ENCODE assay signal across 9 mouse cellular contexts in genomic region chr2:102943983-102944382, GRCm38 (mm10). TPM values are rescaled to one million over a fixed set of nuclear protein-coding genes. Genes with fewer than 3 reads are reported as not detected.
DNase-seq lines count a peak whose midpoint lies in the region; ATAC-seq and TF ChIP-seq lines count a peak whose summit lies in the region.
"Had no signal": no experiment of that assay in that cellular context is flagged by ENCODE, and none has a peak within 500 bp of the region (broad histone marks: within the 10 kb centered on the region; RNA-seq: fewer than 3 reads in every experiment).

No protein-coding gene starts in this region.

- no peaks in the 10 kb centered on the region for H3K9me3 ChIP-seq in heart, embryonic 11.5 days (replicated peaks; ENCODE audit: control insufficient read depth, low read length)
- H3K9me3 ChIP-seq in limb, embryonic 13.5 days, result no peaks in the 10 kb centered on the region
- no peaks in the 10 kb centered on the region for H3K9me3 ChIP-seq in midbrain, embryonic 16.5 days (replicated peaks; ENCODE audit: control insufficient read depth, low read length, poor library complexity, severe bottlenecking)
- H3K9me3 ChIP-seq: G1E had no signal

- no peak overlapping the region for H3K9ac ChIP-seq in heart, embryonic 11.5 days (ENCODE audit: low read depth, low read length)
- no peak overlapping the region for H3K9ac ChIP-seq in limb, embryonic 13.5 days
- no peak overlapping the region for H3K9ac ChIP-seq in midbrain, embryonic 16.5 days (ENCODE audit: low read depth, low read length)

- H3K4me3 ChIP-seq in kidney, adult 2 months (ENCODE audit: insufficient read depth, low read depth, low read length), result no peak overlapping the region
- H3K4me3 ChIP-seq in heart, embryonic 11.5 days (ENCODE audit: low read depth, low read length), result no peak overlapping the region
- H3K4me3 ChIP-seq in limb, embryonic 13.5 days, result no peak overlapping the region
- no peak overlapping the region for H3K4me3 ChIP-seq in midbrain, embryonic 16.5 days (ENCODE audit: low read depth, low read length)

- H3K36me3 ChIP-seq in kidney, adult 2 months (ENCODE audit: control insufficient read depth, insufficient read depth, low read length), result no peaks in the 10 kb centered on the region
- no peaks in the 10 kb centered on the region for H3K36me3 ChIP-seq in heart, embryonic 11.5 days (ENCODE audit: control insufficient read depth, insufficient read depth, low read length)
- H3K36me3 ChIP-seq in limb, embryonic 13.5 days, result no peaks in the 10 kb centered on the region
- no peaks in the 10 kb centered on the region for H3K36me3 ChIP-seq in midbrain, embryonic 16.5 days (ENCODE audit: control insufficient read depth, insufficient read depth, low read length)
- H3K36me3 ChIP-seq: G1E had no signal

- peak; percentile 19 for DNase-seq in kidney, adult 2 months
- DNase-seq in kidney, adult 11 months, result no peak
- no peak for DNase-seq in cerebellum, postnatal 25 days
- no peak for DNase-seq in thymus, postnatal 36 days

- H3K4me1 ChIP-seq in kidney, adult 2 months (ENCODE audit: control insufficient read depth, insufficient read depth, low read length), result no peaks in the 10 kb centered on the region
- H3K4me1 ChIP-seq in heart, embryonic 11.5 days (ENCODE audit: control insufficient read depth, insufficient read depth, low read length), result no peaks in the 10 kb centered on the region
- H3K4me1 ChIP-seq in limb, embryonic 13.5 days, result peaks cover 27% of the 10 kb centered on the region
- H3K4me1 ChIP-seq in midbrain, embryonic 16.5 days (ENCODE audit: control insufficient read depth, insufficient read depth, low read length), result peaks cover 14% of the 10 kb centered on the region

- H3K27ac ChIP-seq in kidney, adult 2 months (ENCODE audit: insufficient read depth, low read depth, low read length), result no peak overlapping the region
- H3K27ac ChIP-seq in heart, embryonic 11.5 days (ENCODE audit: low read depth, low read length), result peak overlapping the region; percentile 15; the same call in 1 of the 2 replicates
- H3K27ac ChIP-seq in limb, embryonic 13.5 days, result no peak overlapping the region; the same call in 1 of the 2 replicates
- H3K27ac ChIP-seq in midbrain, embryonic 16.5 days (ENCODE audit: low read length), result no peak overlapping the region

- peak; percentile 85 for ATAC-seq in common myeloid progenitor, adult 5-6 weeks (replicated peaks; ENCODE audit: low read depth, poor library complexity, severe bottlenecking)
- ATAC-seq in heart, embryonic 11.5 days (replicated peaks; ENCODE audit: insufficient number of reproducible peaks, low FRiP score, low TSS enrichment), result no peak; the same call in 1 of the 2 replicates
- ATAC-seq in limb, embryonic 13.5 days (ENCODE audit: low FRiP score, low read depth), result peak; percentile 86; the same call in 1 of the 2 replicates
- peak; percentile 94 for ATAC-seq in midbrain, embryonic 16.5 days

- no peaks in the 10 kb centered on the region for H3K27me3 ChIP-seq in kidney, adult 2 months (replicated peaks; ENCODE audit: control insufficient read depth, insufficient read depth, low read length)
- no peaks in the 10 kb centered on the region for H3K27me3 ChIP-seq in heart, embryonic 11.5 days (ENCODE audit: control insufficient read depth, insufficient read depth, low read length)
- H3K27me3 ChIP-seq in limb, embryonic 13.5 days, result peaks cover 7% of the 10 kb centered on the region; the same call in 1 of the 2 replicates
- no peaks in the 10 kb centered on the region for H3K27me3 ChIP-seq in midbrain, embryonic 16.5 days (ENCODE audit: control insufficient read depth, insufficient read depth, low read depth, low read length)

- no peak for TF ChIP-seq CTCF in kidney, adult 2 months (conservative IDR thresholded peaks at IDR 0.05; ENCODE audit: insufficient read depth, insufficient read length, low read depth, low read length)

- H3K4me2 ChIP-seq in heart, embryonic 11.5 days, result no peak overlapping the region
- no peak overlapping the region for H3K4me2 ChIP-seq in limb, embryonic 13.5 days (replicated peaks)
- no peak overlapping the region for H3K4me2 ChIP-seq in midbrain, embryonic 16.5 days (ENCODE audit: low read length)

- TF ChIP-seq POLR2A in kidney, adult 2 months (IDR thresholded peaks at IDR 0.05; ENCODE audit: low read depth, low read length), result no peak

- WGBS in kidney, adult 2 months, result 80% methylated on average over 6 of the region's 6 CpGs
- 37% methylated on average over 6 of the region's 6 CpGs for WGBS in heart, embryonic 11.5 days (ENCODE audit: insufficient replicate concordance)
- 34% methylated on average over 6 of the region's 6 CpGs for WGBS in limb, embryonic 13.5 days
- 16% methylated on average over 6 of the region's 6 CpGs for WGBS in midbrain, embryonic 16.5 days

RNA-seq across cellular contexts. Expression of gene Cd44, which starts 42.5 kb away (rescaled TPM):
- polyA plus RNA-seq in kidney, adult 2 months (2012; rRNA removed), result 1.8 and 3.3 TPM in 2 replicates
- 147 and 152 TPM in 2 replicates for total RNA-seq in common myeloid progenitor, adult 5-6 weeks (2017)
- 24.8 and 28.8 TPM in 2 replicates for polyA plus RNA-seq in heart, embryonic 11.5 days (2014; fragmentation: Nextera tagmentation; extraction: Ambion mirVana)
- 11.7 and 13.0 TPM in 2 replicates for polyA plus RNA-seq in limb, embryonic 13.5 days (2015; fragmentation: Nextera tagmentation; extraction: Ambion mirVana)
- 2.5 TPM in 2 replicates for polyA plus RNA-seq in midbrain, embryonic 16.5 days (2015; fragmentation: Nextera tagmentation; extraction: Ambion mirVana)
